Mouse (Mus musculus) left cerebral cortex, adult 9 months (tissue): Measurements from ENCODE around the gene Tmem141.

ENCODE experiments used
- DNase-seq, 2 experiments: peaks; one replicate each; pipeline ENCODE4 v3.0.0; 2022; ENCODE audit warnings: low spot score in 2 of 2

Tmem141 gene

DNA sequence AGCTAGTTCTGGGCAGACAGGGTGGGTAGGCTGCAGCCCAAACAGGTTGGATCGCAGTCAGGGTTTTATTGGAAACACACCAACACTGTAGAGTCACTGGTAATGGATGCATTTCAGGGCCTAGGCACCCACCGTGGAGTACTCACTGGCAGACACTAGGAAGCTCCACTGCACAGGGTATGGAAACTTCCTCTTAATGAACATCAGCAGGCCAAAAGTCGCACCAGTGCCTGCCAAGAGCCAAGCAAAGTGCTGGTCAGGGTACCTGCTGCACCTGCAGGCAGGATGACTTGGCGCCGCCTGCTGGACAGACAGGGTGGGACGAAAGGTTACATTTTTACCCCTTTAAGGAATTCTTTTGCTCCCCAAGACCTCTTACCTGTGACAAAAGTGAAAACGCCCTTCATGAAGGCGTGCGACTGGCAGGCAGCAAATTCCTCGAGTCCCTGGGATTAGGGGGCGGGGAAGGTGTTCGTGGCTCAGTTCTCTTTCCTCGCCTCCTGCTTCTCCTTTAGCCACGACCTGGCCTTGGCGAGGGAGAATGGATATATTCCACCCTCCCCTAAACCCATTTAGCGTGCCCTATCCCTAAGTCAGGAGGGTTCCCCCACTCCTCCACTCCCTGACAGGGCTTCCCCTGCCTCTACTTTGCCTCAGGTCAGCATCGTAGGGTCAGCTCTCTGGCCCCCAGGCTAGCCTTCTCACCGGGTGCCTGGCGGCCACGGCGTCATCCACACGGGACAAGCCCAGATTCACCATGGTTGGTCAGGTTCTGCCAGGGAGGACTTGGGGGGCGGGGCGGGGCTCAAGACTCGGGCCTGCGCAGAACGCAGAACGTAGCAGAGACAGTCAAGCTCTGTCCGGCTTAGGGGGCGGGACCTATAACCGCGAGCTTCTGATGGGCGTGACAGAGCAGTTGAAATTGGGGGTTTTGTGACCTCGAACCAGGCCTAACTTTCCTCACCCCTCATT lies at the start of gene Tmem141:
Gene Tmem141, minus strand, starts transcription at position 777 of the 972 bp plus-strand sequence.
- DNase-seq: peak; percentile 61 to 89

DNA sequence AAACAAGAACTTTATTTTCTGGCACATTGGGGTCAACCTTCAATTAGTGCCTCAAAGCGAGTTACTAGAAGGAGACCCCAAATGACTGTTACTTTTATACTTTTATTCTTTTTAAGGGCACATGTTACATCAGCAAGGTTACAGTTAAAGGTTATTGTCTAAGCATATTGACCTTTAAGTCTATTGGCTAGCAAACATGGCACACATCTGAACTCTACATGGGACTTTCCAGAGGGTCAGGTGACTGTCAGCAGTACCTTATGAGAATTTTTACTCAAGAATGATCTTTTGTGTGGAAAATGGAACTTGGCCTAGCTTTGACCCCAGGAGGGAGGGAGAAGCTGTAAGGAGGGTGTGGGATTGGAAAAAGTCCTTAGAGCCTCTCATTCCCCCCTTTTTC lies 44.7 kb upstream of the Tmem141 start:
- no peak for DNase-seq

DNA sequence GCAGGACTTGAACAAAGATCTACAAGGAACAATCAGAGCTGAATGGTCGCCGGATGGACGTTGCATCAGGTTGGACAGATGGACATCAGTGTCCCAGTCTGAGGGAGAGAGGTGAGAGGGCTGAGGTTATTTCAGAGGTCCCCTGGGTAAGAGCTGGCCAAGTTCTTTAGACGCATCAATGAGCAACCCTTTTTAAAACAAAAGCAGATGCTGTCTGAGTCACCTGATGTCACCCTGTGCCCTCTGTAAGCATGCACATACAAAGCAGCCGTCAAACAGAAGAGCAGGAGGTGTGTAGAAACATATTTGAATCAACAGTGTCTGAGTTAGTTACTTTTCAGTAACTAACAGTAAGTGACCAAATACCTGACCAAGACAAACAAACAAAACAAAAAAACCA lies 42.3 kb upstream of the Tmem141 start:
- DNase-seq: no peak

DNA sequence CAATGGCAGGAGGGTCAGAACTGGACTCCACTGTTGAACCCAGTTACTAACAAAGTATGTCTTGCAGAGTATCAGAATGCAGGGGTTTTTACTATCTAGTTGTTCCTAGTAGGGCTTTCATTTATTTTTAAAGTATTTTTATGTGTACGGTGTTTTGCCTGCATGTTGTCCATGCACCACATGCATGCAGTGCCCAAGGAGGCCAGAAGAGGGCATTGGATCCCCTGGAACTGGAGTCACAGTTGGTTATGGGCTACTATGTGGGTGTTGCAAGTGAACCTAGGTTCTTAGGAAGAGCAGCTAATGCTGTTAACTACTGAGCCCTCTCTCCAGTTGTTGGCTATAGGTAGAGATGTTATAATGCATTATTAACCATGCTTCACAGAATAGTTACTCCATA lies 41.7 kb upstream of the Tmem141 start:
- peak in 1 of 2 experiments; percentile 34 for DNase-seq

DNA sequence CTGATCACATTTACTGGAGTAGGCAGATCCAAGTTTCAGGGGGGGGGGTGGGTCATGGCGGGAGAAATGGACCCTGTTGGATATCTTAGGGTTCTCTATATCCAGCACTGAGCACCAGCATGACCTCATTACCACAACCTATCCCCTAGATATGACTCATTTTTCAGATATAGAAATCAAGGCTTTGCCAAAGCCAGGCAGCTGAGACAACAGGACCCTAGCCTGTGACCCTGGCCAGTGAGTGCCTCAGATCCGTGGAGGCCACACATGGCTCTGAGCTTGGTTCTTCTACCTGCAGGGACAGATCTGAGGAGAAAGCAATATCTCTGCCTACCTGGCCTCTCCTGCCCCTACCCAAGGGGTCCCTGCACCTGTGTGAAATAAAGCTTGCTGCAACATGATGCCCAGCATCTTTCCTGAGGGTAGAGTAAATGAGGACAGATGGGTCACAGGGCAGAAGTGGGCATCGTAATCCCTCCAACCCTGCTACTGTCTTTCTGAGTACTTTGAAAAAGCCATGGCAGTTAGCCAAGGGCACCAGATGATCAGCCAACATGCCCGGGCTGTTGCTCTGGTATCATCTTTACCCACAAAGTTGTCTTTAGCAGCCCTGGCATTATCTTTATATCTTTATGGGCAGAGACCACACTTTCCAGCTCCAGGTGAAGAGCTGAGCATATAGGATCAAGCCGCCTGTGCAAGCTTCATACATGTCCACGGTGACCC lies 39.6 kb upstream of the Tmem141 start:
- DNase-seq: no peak

DNA sequence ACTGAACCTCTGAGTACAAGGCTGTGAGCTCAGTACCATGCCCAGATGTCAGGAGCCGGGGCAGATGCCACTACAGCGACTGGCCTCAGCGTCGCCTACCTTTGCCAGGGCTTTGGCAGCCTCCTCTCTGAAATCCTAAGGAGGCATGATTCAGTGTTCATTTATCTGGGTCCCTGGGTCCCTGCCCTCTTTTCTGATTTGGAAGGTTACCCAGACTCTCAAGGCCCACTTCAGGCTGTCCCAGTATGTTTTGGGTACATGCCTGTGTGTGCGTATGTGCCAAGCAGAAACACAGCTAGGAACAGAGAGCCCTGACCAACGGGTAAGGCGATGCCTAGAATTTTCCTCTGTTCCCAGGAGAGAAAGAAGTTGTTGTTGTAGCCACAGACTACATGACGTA lies 38.5 kb upstream of the Tmem141 start:
- DNase-seq: no peak

DNA sequence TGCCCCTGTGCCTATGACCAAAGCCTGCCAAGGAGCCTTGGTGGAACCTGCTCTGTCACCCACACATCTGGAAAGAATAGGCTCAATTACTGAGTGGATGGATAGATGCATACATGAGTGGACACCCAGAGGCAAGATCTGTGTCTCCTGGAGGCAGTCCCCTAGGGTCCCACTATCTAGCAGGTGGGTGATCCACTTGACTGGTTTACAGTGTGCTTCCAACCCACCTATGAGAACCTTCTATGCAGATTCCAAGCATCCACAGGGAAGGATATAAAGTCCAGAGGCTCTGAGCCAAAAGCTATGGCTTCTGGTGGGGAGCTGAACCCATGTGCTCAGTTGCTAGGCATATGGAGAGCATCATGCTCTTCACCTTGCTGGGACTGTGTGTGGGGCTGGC lies 35.8 kb upstream of the Tmem141 start, which contains the start of gene Lcn5:
Gene Lcn5, plus strand, starts transcription at position 301 of the 400 bp plus-strand sequence.
- no peak for DNase-seq

DNA sequence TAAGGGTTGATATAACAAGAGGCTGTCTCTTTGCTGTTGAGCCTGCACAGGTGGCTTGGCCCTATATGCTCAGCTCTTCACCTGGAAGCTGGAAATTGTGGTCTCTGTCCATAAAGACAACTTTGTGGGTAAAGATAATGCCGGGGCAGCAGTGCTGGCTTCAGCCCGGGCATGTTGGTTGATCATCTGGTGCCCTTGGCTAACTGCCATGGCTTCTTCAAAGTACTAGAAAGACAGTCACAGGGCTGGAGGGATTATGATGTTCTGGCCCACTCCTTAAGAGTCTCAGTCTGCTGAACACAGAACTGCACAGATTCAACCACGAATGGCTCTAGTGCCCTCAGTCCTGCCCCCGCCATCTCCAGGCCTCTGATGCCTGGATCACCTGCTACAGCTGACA lies 35.4 kb upstream of the Tmem141 start:
- no peak for DNase-seq

DNA sequence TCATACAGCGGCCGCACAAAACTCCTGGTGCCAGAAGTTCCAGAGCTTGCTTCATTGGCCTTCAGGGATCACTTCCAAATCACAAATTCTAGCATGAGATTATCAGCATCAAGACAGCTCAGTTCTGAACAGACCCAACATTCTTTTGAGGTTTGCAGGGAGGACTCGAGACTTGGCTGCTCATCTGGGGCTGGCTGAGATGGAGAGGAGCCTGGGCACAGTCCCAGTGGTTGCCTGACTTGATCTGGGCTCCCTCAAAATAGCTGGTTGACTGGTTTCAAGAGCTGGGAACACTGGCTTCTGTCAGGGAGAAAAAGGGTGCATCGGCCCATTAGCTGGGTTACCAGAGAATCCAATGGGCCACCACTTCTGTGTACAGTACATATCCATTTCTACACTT lies 34.9 kb upstream of the Tmem141 start:
- DNase-seq: peak in 1 of 2 experiments; percentile 5

DNA sequence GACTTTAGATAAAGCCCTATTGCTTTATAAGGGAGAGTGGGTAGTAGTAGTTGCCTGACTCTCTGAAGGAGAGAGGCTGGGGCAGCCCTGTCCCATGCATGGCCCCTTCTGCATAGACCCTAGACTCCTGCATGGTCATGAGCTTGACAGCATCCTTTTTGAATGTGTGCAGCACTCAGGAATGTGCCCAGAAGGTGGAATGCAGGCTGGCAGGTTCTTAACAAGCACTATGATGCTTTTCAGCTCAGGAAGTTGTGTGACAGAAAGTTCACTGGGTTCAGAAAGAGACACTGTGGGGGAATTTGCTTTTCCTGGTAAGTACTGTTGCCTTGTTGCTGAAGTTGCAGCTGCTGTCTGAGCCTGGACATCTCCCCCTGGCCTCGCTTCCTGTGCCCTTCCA lies 32.7 kb upstream of the Tmem141 start:
- DNase-seq: no peak

DNA sequence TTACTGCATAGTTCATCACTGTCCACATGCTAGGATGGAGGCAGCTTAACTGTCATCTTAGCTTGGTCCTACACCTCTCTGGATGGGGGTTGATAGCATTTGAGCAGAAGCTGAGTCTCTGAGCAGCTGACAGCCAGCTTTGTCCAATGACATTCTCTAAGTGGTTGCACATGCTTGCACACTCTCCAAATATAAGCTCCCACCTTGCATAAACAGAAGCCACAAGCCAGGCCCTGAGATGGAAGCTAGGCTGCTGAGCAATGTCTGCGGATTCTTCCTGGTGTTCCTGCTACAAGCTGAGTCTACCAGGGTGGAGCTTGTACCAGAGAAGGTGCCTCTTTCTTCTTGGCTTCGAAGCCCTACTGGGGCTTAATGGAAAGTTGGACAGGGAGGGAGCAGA lies 31.1 kb upstream of the Tmem141 start, which contains the start of gene Lcn8:
Gene Lcn8, plus strand, starts transcription at position 219 of the 400 bp plus-strand sequence.
- no peak for DNase-seq

DNA sequence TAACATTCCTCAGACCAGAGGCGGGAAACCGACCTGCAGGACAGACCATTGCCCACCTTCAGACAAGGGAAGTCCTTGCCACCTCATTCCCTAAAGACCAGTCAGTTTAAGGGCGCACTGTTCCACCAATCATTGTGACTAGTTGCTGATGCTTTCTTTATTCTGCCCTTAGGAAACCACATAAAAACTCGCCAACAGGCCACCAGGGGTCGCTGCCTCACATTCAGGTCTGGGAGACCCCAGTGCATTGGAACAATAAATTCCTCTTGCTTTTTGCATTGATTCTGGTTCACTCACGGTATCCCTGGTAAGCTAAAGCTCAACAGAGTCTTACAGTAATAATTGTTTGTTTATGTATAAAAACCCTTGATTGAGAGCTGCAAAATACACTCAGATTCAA lies 18.1 kb upstream of the Tmem141 start:
- DNase-seq: no peak

DNA sequence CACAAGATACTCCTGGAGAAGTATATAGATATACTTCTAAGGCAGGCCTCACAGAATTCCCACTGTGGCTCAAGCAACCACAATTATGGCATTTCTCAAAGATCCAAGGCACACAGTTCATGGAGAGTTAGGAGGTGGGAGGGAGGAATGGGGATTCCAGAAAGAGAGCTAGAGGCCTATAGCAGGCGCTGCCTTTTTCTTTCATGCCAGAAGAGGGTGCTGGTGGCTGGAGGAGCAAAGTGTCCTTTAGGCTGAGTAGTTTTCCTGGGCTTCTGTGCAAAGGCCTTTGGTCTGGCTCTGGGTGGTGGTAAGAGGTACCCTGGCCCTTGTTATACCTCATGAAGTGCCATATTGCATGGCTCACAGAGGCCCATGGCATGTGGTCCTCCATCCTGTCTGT lies 12.2 kb upstream of the Tmem141 start:
- DNase-seq: no peak

DNA sequence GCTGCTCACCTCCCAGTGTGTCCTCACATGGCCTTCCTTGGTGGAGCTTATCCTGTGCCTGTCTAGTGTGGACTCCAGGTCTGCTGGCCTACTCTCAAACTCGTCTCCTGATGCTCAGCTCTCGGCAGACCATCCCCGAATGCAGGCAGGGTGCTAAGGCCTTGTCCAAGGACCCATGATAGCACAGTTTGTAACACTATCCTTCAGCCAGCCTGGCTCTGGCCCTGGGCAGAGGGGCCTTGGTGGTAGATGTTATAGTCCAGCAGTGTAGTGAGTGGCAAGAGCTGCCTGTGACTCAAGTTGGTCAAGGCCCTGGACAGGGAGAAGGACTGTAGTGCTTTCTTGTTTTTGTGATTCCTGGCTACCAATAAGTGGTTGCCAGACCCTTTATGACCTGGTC lies 11.8 kb upstream of the Tmem141 start:
- no peak for DNase-seq

DNA sequence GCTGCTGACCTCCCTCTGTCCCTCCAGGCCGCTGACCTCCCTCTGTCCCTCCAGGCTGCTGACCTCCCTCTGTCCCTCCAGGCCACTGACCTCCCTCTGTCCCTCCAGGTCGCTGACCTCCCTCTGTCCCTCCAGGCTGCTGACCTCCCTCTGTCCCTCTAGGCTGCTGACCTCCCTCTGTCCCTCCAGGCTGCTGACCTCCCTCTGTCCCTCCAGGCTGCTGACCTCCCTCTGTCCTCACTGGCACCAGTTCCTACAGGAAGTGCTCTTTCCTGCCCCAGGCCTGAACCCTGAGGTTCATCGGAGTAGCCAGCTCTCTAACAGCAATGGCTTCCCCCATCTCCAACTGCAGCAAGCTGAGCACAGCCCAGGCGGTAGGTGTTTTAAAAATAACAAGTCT lies 6.9 kb upstream of the Tmem141 start:
- no peak for DNase-seq

DNA sequence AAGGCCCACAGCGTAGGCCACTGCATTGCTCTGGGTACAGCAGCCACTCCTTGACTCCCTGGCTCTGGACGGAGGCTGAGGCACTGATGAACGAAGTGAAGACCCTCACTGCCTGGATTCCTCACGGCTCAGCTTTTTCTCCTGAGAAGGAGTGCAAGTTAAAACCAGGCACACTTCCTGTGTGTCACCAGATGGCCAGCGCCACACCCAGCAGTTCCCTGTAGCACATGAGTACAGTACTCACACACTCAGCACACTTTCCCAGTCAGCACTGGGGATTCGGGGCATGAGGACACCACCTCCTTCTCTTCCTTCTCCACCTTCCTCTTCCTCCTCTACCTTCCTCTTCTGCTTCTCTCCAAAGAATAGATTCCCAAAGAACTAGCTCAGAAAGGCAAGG lies 6.0 kb upstream of the Tmem141 start, which contains the start of gene Fcna:
Gene Fcna, minus strand, starts transcription at position 220 of the 400 bp plus-strand sequence.
- DNase-seq: no peak

DNA sequence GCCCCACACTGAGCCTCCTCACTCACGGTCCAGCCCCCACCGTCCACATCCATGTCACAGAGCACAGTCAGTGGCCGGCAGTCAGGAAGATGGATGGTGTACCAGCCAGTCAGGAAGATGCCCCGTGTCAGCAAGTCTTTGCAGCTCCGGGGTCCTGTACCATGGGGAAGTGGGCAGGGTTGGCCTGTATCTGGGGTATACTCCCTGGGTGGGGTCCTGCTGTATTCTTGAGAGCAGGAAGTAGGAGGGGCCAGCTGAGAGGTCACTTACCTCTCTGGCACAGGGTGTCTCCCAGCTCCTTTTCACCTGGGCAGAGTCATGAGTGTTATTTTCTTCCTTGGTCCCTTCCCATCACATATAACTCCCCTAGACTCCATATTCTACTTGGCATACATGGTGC lies 4.2 kb upstream of the Tmem141 start:
- DNase-seq: no peak

DNA sequence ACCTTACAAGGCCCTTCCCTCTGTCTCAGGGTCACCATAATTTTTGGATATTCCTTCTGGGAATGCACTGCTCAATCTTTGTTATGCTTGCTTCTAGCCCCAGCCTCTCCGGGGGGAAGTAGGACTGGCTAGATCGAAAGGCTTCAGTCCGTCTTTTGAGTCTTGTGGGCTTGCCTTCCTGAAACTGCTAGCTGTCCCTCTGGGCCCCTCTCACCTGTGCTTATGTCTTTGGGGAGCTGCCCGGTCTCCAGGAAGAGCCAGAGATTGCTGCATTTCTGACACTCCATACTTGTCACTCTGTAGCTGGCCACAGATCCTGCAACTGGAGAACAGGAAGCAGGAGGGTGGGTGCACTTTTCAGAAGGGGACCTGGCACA lies 965 bp downstream of the Tmem141 start:
- DNase-seq: no peak

DNA sequence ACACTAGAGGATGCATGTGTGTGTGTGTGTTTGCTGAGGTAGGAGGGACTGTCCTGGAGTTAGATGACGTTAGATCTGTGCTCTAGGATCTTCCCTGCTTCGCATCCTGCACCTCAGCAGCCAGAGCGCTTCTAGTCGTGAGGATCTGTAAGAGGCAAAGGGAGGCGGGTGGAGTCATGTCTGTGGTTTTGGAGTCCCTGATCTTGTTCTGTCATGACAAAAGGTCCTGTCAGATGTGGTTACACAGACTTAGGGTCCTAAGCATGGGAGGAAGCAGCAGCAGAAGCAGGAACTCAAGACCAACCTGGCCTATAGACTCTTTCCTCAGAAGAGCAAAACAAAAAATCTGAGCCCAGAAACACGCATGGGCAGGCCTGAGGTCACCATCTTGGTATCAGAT lies 1.4 kb downstream of the Tmem141 start:
- DNase-seq: no peak

DNA sequence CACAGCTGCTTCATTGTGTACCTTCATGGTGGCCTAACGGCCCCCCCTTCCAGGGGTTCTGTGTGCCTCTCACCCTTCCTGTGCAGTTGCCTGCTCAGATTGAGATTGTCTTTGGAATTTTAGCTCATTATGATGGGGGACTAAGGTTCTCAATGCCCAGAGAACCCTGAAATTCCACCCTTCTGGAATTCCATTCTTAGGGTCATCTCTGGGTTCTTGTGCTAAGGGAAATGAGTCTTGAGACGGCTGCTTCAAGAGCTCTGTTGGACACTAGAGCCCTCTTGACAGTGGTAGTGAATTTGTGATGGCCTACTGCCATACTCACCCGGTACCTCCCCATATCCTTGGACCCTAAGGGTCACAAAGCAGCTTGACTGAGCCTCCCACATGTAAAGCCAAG lies 4.2 kb downstream of the Tmem141 start, which contains the start of gene Ccdc183:
Gene Ccdc183, minus strand, starts transcription at position 101 of the 400 bp plus-strand sequence.
- no peak for DNase-seq

DNA sequence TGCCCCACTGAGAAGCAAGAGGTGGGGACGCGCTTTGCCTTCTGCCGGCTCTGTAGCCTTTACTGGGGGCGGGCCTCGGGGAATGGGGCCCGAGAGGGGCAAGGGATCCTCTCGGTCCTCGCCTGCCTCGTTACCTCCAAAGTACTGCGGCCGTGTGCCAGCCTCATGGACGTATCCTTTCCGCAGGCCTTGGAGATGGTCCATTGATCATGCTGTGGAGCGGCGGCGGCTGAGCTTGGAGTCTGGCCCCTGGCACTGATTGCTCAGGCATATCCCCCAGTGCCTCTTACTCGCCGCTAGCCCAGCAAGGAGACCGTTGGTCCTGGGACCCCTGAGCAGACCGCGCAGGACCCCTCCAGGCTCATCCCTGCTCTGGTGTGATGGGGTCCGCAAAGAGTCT lies 5.4 kb downstream of the Tmem141 start:
- no peak for DNase-seq

DNA sequence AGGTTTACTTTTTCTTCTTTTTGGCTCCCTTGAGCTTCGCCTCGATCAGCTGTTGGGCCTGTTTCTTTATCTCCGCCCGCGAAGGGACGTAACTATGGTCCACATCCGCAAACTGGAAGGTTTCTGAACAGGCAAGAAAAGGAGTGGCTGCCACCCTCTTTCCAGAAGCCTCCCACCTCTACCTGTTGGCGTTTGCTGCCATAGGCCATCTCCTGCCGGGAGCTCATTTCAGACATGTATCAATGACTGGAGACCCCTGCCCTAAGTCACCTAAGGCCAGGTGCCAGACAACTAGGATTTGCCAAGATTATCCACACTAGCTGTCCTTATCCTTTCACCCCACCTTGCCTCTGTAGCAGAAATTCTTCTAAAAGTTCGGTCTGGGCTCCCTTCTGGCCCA lies 13.1 kb downstream of the Tmem141 start:
- DNase-seq: no peak
